Mouse (Mus musculus) liver, adult 2 months (tissue): ENCODE results near the gene Cant1. TPM values are rescaled to one million over a fixed set of nuclear protein-coding genes. Genes with fewer than 3 reads are reported as not detected.

Experiments used
- DNase-seq: peaks from one replicate; pipeline ENCODE4 v3.0.0-alpha.2; 2011; ENCODE audit warnings: low read depth, low spot score; ENCODE audit errors: extremely low read depth
- H3K27ac ChIP-seq: fragments of 200-500 bp; replicated peaks from 2 replicates; pipeline ENCODE4 v1.5.1; 2012; ENCODE audit warnings: low read depth, mild to moderate bottlenecking, control low read depth, inconsistent platforms, low read length; ENCODE audit not compliant: insufficient read depth
- H3K27me3 ChIP-seq: fragments of 200-500 bp; 2 replicates; pipeline ENCODE4 v1.6.1; 2012; ENCODE audit warnings: mild to moderate bottlenecking, moderate library complexity, low read length, inconsistent platforms; ENCODE audit not compliant: control insufficient read depth, insufficient read depth
- H3K36me3 ChIP-seq: fragments of 200-500 bp; 2 replicates; pipeline ENCODE4 v1.6.1; 2012; ENCODE audit warnings: low read length, inconsistent platforms; ENCODE audit not compliant: control insufficient read depth, insufficient read depth
- H3K4me1 ChIP-seq: fragments of 200-500 bp; 2 replicates; pipeline ENCODE4 v1.6.1; 2011; ENCODE audit warnings: low read length; ENCODE audit not compliant: control insufficient read depth, insufficient read depth
- H3K4me3 ChIP-seq: fragments of 200-500 bp; 2 replicates; pipeline ENCODE4 v1.5.1; 2011; ENCODE audit warnings: low read depth, mild to moderate bottlenecking, control low read depth, low read length, moderate library complexity; ENCODE audit not compliant: insufficient read depth
- H3K79me2 ChIP-seq: fragments of 200-500 bp; 2 replicates; pipeline ENCODE4 v1.6.1; 2012; ENCODE audit warnings: inconsistent platforms, mild to moderate bottlenecking, low read length, moderate library complexity; ENCODE audit not compliant: control insufficient read depth, insufficient read depth
- H3K9ac ChIP-seq: fragments of 200-500 bp; 2 replicates; pipeline ENCODE4 v1.6.1; 2012; ENCODE audit warnings: low read depth, mild to moderate bottlenecking, control low read depth, inconsistent platforms, low read length
- CTCF ChIP-seq: fragments of 200-500 bp; IDR thresholded peaks from 2 replicates; pipeline ENCODE4 v1.5.1; 2011; ENCODE audit warnings: low read depth, low read length, control low read depth
- POLR2A ChIP-seq: fragments of 200-500 bp; IDR thresholded peaks from 2 replicates; pipeline ENCODE4 v1.6.1; 2011; ENCODE audit warnings: low read length, control low read depth; ENCODE audit not compliant: insufficient read depth; ENCODE audit errors: extremely low read depth
- WGBS: fragments of 180-500 bp; shearing (Covaris S2); methylation state at CpG from one replicate; pipeline ENCODE4 v1.1.7; 2018; 5-methylcytosine and 5-hydroxymethylcytosine counted together
- polyA plus RNA-seq: library from polyadenylated mRNA; depleted of rRNA; stranded (reverse); fragments of >200 nt; gene quantifications from 2 replicates; pipeline ENCODE4 v1.2.3, GENCODE M21; 2012
- total RNA-seq: library from RNA; depleted of rRNA; stranded (reverse); fragments of >200 nt; gene quantifications from 2 replicates; pipeline ENCODE4 v1.2.3, GENCODE M21; 2014

Gene Cant1
- total and polyA plus RNA-seq, 2 experiments, result 11.4 to 25.7 TPM

GRCm38 (mm10) chr11:118403951-118404899 is 14.7 kb downstream of the Cant1 start:
- Histone ChIP-seq H3K27me3 (no peaks in the 10 kb centered on the region), H3K27ac (0 out of 2 replicates have a peak overlapping the region, but pooled peaks have one; percentile 9), H3K9ac (no peak overlapping the region), H3K36me3 (peaks cover 2% of the 10 kb centered on the region; the same call in 1 of the 2 replicates), H3K4me3 (no peak overlapping the region), H3K4me1 (peaks cover 9% of the 10 kb centered on the region), H3K79me2 (peaks cover 7% of the 10 kb centered on the region; the same call in 1 of the 2 replicates)
- TF ChIP-seq POLR2A (no peak), CTCF (no peak)
- 73% methylated on average over 6 of the region's 6 CpGs for WGBS
- no peak for DNase-seq

- no peak for DNase-seq
- TF ChIP-seq POLR2A, result no peak
- TF ChIP-seq CTCF, result no peak
- H3K27ac ChIP-seq, result no peak overlapping the region
- H3K79me2 ChIP-seq, result peaks cover 7% of the 10 kb centered on the region; the same call in 1 of the 2 replicates
- no peaks in the 10 kb centered on the region for H3K27me3 ChIP-seq
- H3K4me1 ChIP-seq, result peaks cover 9% of the 10 kb centered on the region
- H3K36me3 ChIP-seq, result peaks cover 2% of the 10 kb centered on the region; the same call in 1 of the 2 replicates
- 93% methylated on average over 2 of the region's 2 CpGs for WGBS
- no peak overlapping the region for H3K9ac ChIP-seq
- H3K4me3 ChIP-seq, result no peak overlapping the region
Observed at GRCm38 (mm10) chr11:118403183-118403582, 15.7 kb downstream of the Cant1 start.

GRCm38 (mm10) chr11:118401760-118402280 is 17.1 kb downstream of the Cant1 start, which contains the start of gene Lgals3bp:
Lgals3bp (minus strand) TSS chr11:118402092.
- peak within 1 kb of the TSS; percentile 89 for H3K27ac ChIP-seq
- peak within 1 kb of the TSS; percentile 79 for H3K9ac ChIP-seq
- H3K4me3 ChIP-seq, result peak within 1 kb of the TSS; percentile 58
- DNase-seq, result peak; percentile 96
- TF ChIP-seq CTCF (peak; percentile 43), POLR2A (peak; percentile 47)
- H3K36me3 ChIP-seq, result peaks cover 5% of the 10 kb centered on the region; the same call in 1 of the 2 replicates
- under 1% methylated on average over 7 of the region's 7 CpGs for WGBS
- no peaks in the 10 kb centered on the region for H3K27me3 ChIP-seq
- H3K4me1 ChIP-seq, result peaks cover 9% of the 10 kb centered on the region
- H3K79me2 ChIP-seq, result peaks cover 7% of the 10 kb centered on the region; the same call in 1 of the 2 replicates

GRCm38 (mm10) chr11:118401195-118401594 is 17.7 kb downstream of the Cant1 start:
- peak overlapping the region; percentile 79 for H3K9ac ChIP-seq
- 17% methylated on average over 4 of the region's 4 CpGs for WGBS
- no peaks in the 10 kb centered on the region for H3K27me3 ChIP-seq
- peaks cover 7% of the 10 kb centered on the region; the same call in 1 of the 2 replicates for H3K79me2 ChIP-seq
- TF ChIP-seq POLR2A (no peak), CTCF (no peak)
- peak overlapping the region; percentile 89 for H3K27ac ChIP-seq
- H3K4me3 ChIP-seq, result peak overlapping the region; percentile 58
- H3K4me1 ChIP-seq, result peaks cover 9% of the 10 kb centered on the region
- DNase-seq, result no peak
- peaks cover 7% of the 10 kb centered on the region; the same call in 1 of the 2 replicates for H3K36me3 ChIP-seq

- Histone ChIP-seq H3K27me3 (no peaks in the 10 kb centered on the region), H3K9ac (peak overlapping the region; percentile 7; the same call in 1 of the 2 replicates)
- WGBS, result 15% methylated on average over 6 of the region's 6 CpGs
Observed at GRCm38 (mm10) chr11:118400566-118400936, 18.3 kb downstream of the Cant1 start.

More at GRCm38 (mm10) chr11:118400566-118400936, 18.3 kb downstream of the Cant1 start:
- no peak overlapping the region; the same call in 1 of the 2 replicates for H3K27ac ChIP-seq
- peaks cover 11% of the 10 kb centered on the region; the same call in 1 of the 2 replicates for H3K36me3 ChIP-seq
- H3K79me2 ChIP-seq, result peaks cover 7% of the 10 kb centered on the region; the same call in 1 of the 2 replicates
- peaks cover 9% of the 10 kb centered on the region for H3K4me1 ChIP-seq
- peak overlapping the region; percentile 58; the same call in 1 of the 2 replicates for H3K4me3 ChIP-seq
- TF ChIP-seq POLR2A (no peak), CTCF (no peak)
- DNase-seq, result no peak
